Mouse (Mus musculus) erythroblast, adult 5-6 weeks (primary cell): ENCODE results near the gene Ston2. TPM values are rescaled to one million over a fixed set of nuclear protein-coding genes. Genes with fewer than 3 reads are reported as not detected.
"Not testable (repeated sequence)": the region's sequence is repeated elsewhere in the genome, so short reads cannot be mapped to it uniquely, and the experiment has no call there.

Experiments used
- ATAC-seq: replicated peaks from 2 replicates; pipeline ENCODE4 v1.8.0; 2016; ENCODE audit warnings: moderate number of reproducible peaks, mild to moderate bottlenecking, moderate TSS enrichment, inconsistent platforms; ENCODE audit not compliant: poor library complexity, low FRiP score, severe bottlenecking
- total RNA-seq, 2 experiments: library from RNA; stranded (forward) in 1 of 2; stranded (reverse) in 1 of 2; fragments of 150-400 nt in 1 of 2; fragments of 200-764, 138-1000 nt in 1 of 2; gene quantifications; 2 replicates each; pipeline versions ENCODE4 v1.2.3 to v1.2.4; 2015 to 2017; ENCODE audit warnings: low replicate concordance in 2 of 2

Gene Ston2
- total RNA-seq, 2 experiments from 2014 or later, result 0.58 to 2.0 TPM

DNA sequence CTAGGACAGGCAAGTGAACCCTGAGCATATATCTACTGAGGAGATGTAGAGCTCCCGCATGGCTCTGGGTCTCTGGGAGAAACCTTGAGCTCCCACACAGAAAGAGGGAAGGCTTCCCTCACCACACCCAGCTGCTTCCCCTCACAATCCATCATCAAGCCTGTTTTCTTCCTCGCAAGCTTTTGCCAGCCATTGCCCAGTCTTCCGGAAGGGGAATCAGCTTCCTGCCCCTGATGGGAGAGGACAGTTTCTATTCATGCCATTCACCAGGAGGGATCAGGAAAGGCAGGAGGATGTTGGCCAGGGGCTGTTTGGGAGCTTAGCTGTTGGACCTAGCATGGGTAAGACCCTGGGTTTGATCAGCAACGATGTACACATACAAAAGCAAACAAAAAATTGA, 8.6 kb upstream of the Ston2 start:
- ATAC-seq, result no peak

DNA sequence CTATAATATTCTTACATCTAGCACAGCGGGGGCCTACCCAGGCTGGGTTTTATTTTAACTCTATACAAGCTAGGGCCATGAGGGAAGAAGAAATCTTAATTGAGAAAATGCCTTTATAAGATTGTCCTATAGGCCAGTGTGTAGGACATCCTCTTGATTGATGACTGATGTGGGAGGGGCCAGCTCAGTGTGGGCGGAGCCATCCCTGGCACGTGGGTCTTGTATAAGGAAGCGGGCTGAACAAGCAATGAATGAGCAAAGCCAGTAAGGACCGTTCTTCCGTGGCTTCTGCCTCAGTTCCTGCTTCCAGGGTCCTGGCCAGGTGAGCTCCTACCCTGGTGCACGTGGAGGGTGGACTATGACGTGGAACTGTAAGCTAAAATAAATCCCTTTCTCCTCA, 5.1 kb upstream of the Ston2 start:
- ATAC-seq, result no peak

DNA sequence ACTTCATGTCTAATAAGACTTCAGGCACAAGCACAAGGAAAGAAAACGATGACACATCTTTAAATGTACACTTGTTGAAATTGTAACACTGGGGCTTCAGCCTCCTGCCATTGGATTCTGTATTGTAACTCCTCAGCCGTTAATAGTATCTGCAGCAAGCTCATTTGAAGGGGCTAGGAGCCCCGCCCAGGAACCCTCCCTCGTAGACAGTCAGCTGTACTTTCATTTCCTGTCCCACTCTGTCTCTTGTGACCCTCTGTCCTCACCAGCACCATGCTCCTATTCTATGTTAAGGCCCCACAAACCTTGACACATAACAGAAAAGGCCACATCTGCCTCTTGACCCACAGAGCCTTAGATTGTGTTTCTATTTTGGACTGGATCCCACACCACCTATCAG, 3.6 kb upstream of the Ston2 start:
- no peak for ATAC-seq

DNA sequence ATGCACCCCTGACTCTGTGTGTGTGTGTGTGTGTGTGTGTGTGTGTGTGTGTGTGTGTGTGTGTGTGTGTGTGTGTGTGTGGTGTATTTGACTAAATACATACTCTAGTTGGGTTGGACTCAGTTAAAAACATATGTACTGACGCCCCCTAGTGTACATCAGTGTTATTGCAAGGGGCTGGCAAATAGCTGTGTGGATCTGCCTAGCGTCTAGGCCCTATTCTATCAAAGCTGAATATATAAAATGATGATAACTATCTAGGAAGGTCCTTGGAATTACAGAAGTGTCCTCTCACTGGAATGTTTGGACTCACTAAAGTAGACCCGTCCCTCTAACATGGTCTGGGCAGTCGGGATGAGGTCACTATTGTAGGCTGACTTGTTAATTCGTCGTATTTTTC, 1.6 kb upstream of the Ston2 start:
- no peak for ATAC-seq

DNA sequence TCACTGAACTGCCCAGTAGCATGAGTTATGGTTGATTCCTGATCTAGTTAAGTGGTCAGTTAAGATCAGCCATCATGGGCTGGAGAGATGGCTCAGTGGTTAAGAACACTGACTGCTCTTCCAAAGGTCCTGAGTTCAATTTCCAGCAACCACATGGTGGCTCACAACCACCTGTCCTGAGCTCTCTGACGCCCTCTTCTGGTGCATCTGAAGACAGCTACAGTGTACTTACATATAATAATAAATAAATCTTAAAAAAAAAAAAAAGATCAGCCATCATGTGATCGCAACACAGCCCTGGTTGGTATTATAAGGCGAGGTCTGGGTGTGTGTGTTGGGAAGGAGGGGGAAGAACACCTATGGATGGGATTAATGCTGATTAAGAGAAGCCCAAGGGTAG, 259 bp upstream of the Ston2 start:
- ATAC-seq, result not testable (repeated sequence)

DNA sequence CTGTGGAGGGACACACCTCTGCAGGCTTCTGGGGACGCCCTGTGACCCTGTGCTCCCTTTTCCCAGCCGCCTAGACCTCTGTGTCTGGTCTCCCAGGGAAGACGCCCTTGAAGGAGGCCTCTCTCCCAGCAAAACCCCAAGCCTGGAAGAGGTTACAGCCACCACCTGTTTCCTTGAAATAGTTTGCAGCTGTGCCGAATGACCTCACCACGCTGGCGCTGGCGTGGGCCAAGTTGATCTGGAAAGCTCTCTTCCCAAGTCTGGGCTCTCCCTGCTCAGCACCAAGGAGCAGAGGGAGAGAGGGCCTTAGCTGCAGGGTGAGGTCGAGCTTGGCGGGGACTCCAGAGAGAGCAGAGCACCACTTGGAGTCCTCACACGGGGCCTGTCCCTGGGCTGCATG, 1.8 kb downstream of the Ston2 start:
- no peak for ATAC-seq

DNA sequence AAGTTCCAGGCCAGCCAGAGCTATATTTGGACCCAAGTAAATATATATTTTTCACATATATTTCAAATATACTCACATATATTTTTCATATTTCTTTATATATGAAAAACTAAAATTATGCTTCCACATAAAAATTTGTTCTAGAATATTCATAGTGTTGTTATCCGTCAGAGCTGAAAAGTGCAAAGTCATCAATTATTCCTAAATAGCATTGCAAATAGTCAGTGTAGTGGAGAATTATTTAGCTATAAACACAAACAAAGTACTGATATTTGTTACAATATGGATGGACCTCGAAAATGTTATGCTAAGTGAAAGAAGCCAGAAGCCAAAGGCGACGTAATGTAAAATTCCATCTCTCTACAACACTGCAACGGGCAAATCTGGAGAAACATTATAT, 6.8 kb downstream of the Ston2 start:
- no peak for ATAC-seq

DNA sequence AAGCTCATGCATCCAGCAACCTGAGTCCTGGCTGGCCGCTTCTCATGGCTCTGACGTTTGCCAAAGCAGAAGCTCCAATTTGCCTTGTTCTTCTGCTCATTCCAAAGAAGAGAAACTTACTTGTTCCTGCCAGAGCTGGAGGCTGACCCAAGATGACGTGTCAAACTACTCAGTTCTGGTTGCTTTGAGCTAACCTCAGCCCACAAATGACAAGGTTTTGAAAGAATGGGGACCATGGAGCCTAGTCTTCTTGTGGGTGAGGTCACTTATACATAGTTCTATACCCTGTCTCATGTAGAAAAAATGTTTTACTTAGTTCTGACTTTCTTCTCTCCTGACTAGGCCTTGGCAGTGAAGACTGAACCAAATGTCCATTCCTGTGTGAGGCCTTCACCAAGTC, 7.7 kb downstream of the Ston2 start:
- no peak for ATAC-seq

DNA sequence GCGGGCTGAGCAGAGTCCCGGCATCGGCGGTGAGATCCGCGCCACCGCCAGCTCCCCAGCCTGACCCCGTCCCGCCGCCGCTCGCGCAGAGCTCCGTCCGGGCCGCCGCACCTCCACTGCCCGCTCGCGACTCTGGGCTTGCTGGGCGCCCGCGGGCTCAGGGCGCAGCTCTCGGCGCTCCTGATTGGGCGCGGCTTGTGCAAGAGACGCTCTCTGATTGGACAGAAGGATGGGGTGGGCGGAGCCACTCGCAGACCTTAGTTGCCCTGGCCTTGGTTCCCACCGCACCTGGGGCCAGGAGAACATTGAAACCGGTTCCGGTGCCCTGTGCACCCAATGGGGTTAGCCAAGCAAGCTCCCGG, 9.2 kb downstream of the Ston2 start:
- ATAC-seq, result 0 out of 2 replicates have a peak, but pooled peaks have one; percentile 64

DNA sequence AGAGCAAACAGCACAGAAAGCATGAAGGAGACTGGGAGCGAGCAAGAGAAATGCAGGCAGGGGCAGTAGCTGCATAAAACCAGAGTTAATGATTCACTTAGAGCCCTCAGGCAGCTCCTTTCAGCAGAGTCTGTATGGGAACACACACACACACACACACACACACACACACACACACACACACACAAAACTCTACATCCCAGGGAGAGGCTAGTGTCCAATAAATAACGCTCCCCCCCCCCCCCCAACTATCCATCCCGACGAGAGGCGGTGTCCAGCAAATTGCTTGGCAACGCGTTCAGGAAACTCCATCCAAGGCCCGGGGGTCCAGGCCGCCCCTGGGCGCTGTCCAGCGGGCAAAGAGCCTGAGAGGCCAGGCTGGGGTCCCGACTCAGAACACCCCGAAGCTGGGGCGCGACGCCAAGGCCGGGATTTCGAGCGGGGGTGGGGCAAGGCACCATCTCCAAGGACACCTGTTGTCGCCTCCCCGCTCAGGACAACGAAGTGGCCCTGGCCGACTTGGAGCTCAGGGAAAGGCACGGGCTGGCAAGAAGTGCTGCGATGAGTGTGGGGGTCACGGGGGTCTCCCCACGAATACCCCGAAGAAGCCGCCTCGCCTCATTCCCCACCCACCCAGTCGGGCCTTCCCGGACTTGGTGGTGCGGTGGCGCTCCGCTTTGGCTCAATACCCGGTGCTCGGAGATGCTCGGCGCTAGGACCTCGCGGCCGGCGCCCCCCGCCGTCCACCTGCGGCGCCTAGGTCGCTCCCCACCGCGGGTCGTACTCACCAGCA, 9.8 kb downstream of the Ston2 start:
- ATAC-seq, result no peak

DNA sequence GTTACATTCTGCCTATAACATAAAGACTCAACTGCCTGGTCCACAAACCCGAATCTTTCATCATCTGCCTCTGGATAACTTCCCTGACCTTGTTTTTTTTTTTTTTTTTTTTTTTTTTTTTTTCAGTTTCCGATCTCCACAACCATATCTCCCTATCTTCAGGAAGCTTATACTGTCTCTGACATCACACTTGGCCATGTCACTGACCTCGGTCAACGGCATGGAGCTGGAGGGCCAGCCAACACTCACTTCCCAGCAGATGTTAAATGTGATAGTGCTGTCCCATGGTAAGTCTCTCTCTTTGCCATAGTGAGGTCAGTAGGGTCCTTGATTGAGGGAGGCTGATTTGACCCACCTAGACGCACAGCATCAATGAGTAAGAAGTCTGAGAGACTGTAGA, 11.8 kb downstream of the Ston2 start:
- ATAC-seq, result no peak

DNA sequence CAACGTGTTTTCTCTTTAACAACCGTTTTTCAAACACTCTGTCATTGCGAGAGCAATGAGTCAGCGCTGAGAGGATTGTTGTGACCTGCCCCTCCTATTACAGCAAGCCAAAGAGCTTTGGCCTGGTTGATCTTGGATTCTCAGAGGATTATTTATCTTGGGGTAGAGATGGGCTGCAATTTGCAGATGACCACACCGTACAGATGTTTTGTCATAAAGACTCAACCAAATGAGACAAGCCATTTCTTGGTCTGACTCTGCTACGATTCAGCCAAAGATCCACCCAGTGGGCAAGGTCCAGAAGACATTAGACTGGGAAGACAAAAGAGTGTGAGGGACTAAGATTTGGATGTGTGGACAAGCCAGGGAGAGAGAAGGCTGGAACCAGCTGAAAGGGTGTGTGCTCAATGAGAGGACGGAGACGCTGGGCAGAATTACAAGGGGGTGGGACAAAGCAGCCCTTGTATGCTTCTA, 13.3 kb downstream of the Ston2 start:
- ATAC-seq, result no peak

DNA sequence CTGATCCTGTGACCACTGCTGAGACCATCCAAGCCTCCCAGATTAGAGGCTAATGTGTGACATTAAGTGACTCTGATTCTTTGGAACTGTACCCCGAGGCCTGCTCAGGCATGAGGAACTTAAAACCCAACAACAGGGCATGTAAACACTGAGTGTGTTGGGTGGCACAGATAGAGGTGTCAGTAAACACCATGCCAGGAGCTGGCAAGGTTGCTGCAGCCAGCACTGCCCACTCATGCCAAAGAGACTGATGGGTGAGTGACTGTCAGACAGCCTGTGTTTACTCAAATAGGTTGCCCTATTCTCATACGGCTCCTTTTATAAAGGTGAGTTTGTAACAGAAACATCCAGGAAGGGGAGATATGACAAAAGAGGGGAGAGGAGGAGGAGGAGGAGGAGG, 19.3 kb downstream of the Ston2 start:
- no peak for ATAC-seq

DNA sequence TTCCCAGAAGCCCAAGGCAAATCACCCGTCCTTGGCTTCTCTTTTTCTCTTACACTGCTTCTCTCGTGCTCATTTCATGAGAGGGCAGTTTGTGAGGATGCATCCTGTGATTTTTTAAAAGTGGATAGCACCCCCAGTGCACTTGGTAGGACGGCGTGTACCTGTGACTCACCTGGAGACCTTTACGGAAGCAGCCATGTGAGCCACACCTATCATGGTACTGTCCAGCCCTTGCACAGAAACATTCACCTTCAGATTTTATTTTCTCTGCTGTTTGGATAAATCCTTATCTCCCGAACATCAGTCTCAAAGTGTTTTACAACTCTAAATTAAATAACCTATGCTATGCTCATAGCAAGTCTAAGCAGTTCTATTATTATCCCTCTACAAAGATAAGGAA, 20.0 kb downstream of the Ston2 start:
- ATAC-seq, result no peak

DNA sequence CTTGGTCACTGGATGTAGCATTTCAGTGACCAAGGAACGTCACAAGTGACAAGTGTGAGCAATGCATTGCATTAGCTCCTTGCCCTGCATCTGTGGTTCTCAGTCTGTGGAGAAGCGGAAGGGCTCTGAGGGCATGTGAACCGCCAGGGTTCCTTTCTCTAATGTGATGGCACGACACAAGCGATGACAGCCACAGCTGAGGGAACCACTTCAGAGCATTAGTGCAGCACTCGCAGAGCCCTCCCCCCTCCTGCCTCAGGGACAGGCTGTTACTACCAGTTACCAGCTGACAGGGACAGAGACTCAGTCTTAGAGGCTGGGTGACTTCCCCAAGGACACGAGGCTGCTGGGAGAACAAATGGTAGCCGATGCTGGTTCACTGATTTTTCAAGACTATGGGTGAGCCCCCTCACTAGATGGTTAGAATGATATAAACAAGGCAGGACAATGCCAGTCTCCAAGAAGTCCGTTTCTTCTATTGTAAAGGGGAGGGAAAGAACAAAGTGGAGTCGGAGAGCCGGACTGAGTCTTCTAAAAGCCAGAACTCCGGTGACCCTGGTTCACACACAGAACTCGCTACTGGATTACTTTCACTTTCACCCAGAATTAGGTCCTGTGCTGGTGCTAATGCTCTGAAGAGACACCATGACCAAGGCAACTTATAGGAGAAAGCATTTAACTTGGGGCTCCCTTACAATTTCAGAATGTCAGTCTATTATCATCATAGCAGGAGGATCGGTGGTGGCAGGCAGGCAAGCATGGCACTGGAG, 21.7 kb downstream of the Ston2 start:
- ATAC-seq, result no peak

DNA sequence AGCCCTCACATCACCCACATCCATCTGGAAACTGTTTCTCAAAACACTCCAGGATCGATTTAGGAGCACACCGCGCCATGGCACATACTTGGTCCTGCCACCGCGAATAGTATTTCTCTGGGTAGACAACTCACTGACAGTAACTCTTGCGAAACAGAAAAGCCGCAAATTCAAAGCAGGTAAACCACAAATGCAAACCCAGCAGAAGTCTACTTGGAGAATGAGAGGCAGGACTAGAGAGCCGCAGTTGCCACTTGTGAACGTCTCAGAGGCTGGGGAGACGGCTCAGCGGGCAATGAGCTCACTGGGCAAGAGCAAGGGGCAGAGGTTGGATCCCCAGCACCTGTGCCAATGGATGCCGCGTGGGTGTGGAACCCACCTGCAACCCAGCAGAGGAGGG, 22.7 kb downstream of the Ston2 start:
- no peak for ATAC-seq

DNA sequence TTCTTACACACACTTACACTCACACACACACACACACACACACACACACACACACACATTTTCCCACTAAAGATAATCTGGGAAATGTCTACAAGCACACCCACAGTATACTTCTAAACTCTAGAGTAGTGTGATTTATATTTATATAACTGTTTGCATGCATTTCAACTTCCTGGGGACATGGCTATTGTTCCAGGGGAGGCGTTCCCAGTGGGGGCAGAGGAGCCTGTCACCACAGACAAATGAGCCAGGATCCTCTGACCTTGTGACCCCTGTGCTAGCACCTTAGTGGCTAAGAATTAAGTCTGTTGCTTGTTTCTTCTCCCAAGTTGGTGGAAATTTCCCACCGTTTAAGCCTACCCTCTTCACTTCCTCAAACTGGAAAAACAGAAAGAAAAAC, 23.1 kb downstream of the Ston2 start:
- ATAC-seq, result no peak

DNA sequence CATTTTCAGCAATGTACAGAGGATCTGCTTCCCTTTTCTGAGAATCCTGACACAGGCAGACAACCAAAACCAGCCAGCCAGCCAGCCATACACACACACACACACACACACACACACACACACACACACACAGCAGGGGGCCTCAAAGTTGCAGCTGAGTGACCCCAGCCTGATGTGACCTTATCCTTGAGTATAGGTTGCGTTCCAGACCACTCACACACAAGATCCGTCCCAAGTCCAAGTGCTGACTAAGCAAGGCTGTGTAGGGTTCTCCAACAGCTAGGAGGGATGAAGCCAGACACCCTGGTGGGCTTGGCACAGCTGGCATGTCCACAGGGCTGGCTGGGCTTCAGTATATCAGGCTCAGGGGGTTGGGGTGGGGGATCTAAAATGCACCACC, 23.7 kb downstream of the Ston2 start:
- ATAC-seq, result no peak

DNA sequence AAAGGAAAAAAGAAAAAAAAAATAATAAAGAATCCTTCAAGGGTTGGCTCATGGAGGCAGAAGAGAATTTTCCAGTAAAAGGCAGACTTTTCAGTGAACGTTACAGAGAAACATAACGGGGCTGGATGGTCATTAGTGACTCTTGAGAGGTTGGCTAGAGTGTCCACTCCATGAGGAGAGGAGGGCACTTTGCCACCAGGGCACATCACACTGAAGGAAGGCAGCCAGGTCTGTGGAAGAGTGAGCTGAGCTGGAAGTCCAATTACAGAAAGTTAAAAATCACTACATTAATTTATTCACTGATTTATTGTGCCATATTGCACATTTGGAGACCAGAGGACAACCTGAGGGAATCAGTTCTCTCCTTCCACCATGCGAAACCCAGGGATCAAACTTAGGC, 28.4 kb downstream of the Ston2 start:
- no peak for ATAC-seq

DNA sequence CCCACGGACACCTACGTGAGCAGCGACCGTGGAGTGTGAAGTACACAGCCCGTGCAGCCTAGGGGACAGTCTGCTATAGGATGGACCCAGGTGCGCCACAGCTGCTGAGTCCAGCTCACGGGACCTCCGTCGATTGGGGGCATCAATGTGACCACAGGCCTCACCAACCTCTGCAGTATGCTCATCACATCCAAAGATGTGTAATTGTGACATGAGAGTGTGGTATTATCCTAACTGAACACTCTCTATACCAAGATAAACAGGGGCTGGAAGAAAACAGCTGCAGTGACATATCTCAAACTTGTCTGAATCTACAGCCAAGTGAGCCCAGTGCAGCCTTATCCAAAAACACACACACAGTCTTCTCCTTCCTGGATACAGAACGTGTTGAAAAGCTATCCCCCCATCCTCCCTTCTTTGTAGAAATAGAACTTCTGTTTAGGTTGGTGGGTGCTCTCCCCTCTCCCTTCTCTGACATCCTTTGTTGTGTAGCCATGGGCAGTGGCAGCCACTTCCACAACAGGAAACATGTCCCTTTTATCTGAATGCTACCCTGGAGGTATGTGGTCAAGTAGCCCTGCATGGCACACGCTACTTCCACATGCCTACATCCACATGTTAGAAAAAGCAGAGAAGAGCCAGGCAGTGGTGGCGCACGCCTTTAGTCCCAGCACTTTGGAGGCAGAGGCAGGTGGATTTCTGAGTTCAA, 30.2 kb downstream of the Ston2 start:
- ATAC-seq, result no peak
